Mouse (Mus musculus) ES-E14 (cell line): ENCODE measurements around the gene Hal. TPM values are rescaled to one million over a fixed set of nuclear protein-coding genes. Genes with fewer than 3 reads are reported as not detected.

Experiments used
- DNase-seq: peaks from one replicate; pipeline ENCODE4 v3.0.0-alpha.2; 2013; ENCODE audit warnings: low read depth, low spot score
- H3K27ac ChIP-seq: 2 replicates; pipeline ENCODE4 v1.5.1; 2012; ENCODE audit warnings: low read depth, mild to moderate bottlenecking, low read length, moderate library complexity, mixed read lengths; ENCODE audit not compliant: poor library complexity, insufficient read depth, severe bottlenecking
- H3K36me3 ChIP-seq: 2 replicates; pipeline ENCODE4 v1.6.1; 2012; ENCODE audit warnings: mild to moderate bottlenecking, low read length, moderate library complexity, mixed read lengths; ENCODE audit not compliant: control insufficient read depth, poor library complexity, insufficient read depth, severe bottlenecking
- H3K4me1 ChIP-seq, 2 experiments: fragments of 150-350 bp in 1 of 2; sonication (generic) in 1 of 2; 2 replicates each; pipeline ENCODE4 v1.6.1; 2012; ENCODE audit warnings: low read length in 2 of 2, mild to moderate bottlenecking in 1 of 2, mixed read lengths in 1 of 2; ENCODE audit not compliant: control insufficient read depth in 2 of 2, insufficient read depth in 2 of 2, poor library complexity in 1 of 2
- H3K4me3 ChIP-seq, 2 experiments: fragments of 150-350 bp in 1 of 2; sonication (generic) in 1 of 2; 2 replicates each; pipeline ENCODE4 v1.5.1; 2012; ENCODE audit warnings: low read length in 2 of 2, low read depth in 1 of 2, mild to moderate bottlenecking in 1 of 2, mixed read lengths in 1 of 2; ENCODE audit not compliant: insufficient read depth in 1 of 2, poor library complexity in 1 of 2, severe bottlenecking in 1 of 2
- H3K9ac ChIP-seq: 2 replicates; pipeline ENCODE4 v1.6.1; 2012; ENCODE audit warnings: low read depth, mild to moderate bottlenecking, low read length, mixed read lengths; ENCODE audit not compliant: poor library complexity, insufficient read depth, severe bottlenecking
- H3K9me3 ChIP-seq: fragments of 150-350 bp; sonication (generic); 2 replicates; pipeline ENCODE4 v1.6.1; 2012; ENCODE audit warnings: low read depth, mild to moderate bottlenecking, low read length; ENCODE audit not compliant: control insufficient read depth, insufficient read depth
- CHD2 ChIP-seq: IDR thresholded peaks from 2 replicates; pipeline ENCODE4 v1.6.1; 2014; ENCODE audit warnings: mild to moderate bottlenecking, low read depth, low read length, inconsistent platforms
- HCFC1 ChIP-seq: IDR thresholded peaks from 2 replicates; pipeline ENCODE4 v1.6.1; 2012; ENCODE audit warnings: low read length, inconsistent platforms, borderline replicate concordance; ENCODE audit not compliant: insufficient read depth
- MAFK ChIP-seq: IDR thresholded peaks from 2 replicates; pipeline ENCODE4 v1.6.1; 2014; ENCODE audit warnings: mild to moderate bottlenecking, low read depth, low read length, inconsistent platforms; ENCODE audit not compliant: insufficient read depth
- ZC3H11A ChIP-seq: IDR thresholded peaks from 2 replicates; pipeline ENCODE4 v1.6.1; 2012; ENCODE audit warnings: low read depth, mild to moderate bottlenecking, inconsistent platforms, low read length, borderline replicate concordance
- ZNF384 ChIP-seq: IDR thresholded peaks from 2 replicates; pipeline ENCODE4 v1.6.1; 2012; ENCODE audit warnings: low read depth, low read length, inconsistent platforms
- in situ Hi-C, 2 experiments: fragments of 600-800 bp; cut with MboI; formaldehyde crosslinking; loops; one replicate each; pipeline ENCODE4 v1.15.1; 2025; ENCODE audit warnings: low sequenced_read_pairs in 2 of 2, inconsistent platforms in 1 of 2; ENCODE audit not compliant: unreplicated experiment in 2 of 2
- total RNA-seq: library from RNA; depleted of rRNA; stranded (reverse); fragments of 300-350 nt; gene quantifications from 2 replicates; pipeline ENCODE4 v1.2.3, GENCODE M21; 2012

The Hal gene
- total RNA-seq, 1 experiment, result 5.7 TPM

- Histone ChIP-seq H3K36me3 (no peaks in the 10 kb centered on the region), H3K9ac (no peak overlapping the region), H3K4me3 (no peak overlapping the region), H3K27ac (no peak overlapping the region), H3K9me3 (no peaks in the 10 kb centered on the region), H3K4me1 (no peaks in the 10 kb centered on the region)
- in situ Hi-C loops, result no loop called here
- peak; percentile 92 for TF ChIP-seq CHD2
- TF ChIP-seq ZC3H11A, result no peak
- no peak for TF ChIP-seq MAFK
- DNase-seq, result no peak
Observed at GRCm38 (mm10) chr10:93519159-93519558, 30.6 kb downstream of the Hal start.

GRCm38 (mm10) chr10:93519756-93520155 lies 31.2 kb downstream of the Hal start:
- in situ Hi-C loops, result no loop called here
- Histone ChIP-seq H3K27ac (no peak overlapping the region), H3K9ac (no peak overlapping the region)

GRCm38 (mm10) chr10:93520994-93521393 lies 32.4 kb downstream of the Hal start:
- in situ Hi-C loops, result no loop called here
- no peak for TF ChIP-seq ZNF384
- no peak for TF ChIP-seq ZC3H11A
- no peak for TF ChIP-seq HCFC1
- TF ChIP-seq CHD2, result no peak
- no peak for TF ChIP-seq MAFK
- Histone ChIP-seq H3K9me3 (no peaks in the 10 kb centered on the region), H3K36me3 (no peaks in the 10 kb centered on the region), H3K4me3 (no peak overlapping the region), H3K4me1 (no peaks in the 10 kb centered on the region), H3K27ac (no peak overlapping the region), H3K9ac (no peak overlapping the region)
- no peak for DNase-seq

More at GRCm38 (mm10) chr10:93519756-93520155, 31.2 kb downstream of the Hal start:
- no peak for DNase-seq
- Histone ChIP-seq H3K36me3 (no peaks in the 10 kb centered on the region), H3K4me1 (no peaks in the 10 kb centered on the region), H3K4me3 (no peak overlapping the region), H3K9me3 (no peaks in the 10 kb centered on the region)
- TF ChIP-seq ZC3H11A (no peak), CHD2 (no peak), ZNF384 (no peak), MAFK (no peak), HCFC1 (no peak)

- Histone ChIP-seq H3K36me3 (no peaks in the 10 kb centered on the region), H3K4me3 (no peak overlapping the region), H3K9ac (no peak overlapping the region), H3K9me3 (no peaks in the 10 kb centered on the region), H3K27ac (no peak overlapping the region), H3K4me1 (0 out of 4 replicates have a peak, but pooled peaks cover 0 to 1% of the 10 kb centered on the region in 2 experiments)
- in situ Hi-C loops, result no loop called here
- no peak for DNase-seq
- TF ChIP-seq ZNF384 (no peak), ZC3H11A (no peak), CHD2 (no peak), HCFC1 (no peak), MAFK (no peak)
Observed at GRCm38 (mm10) chr10:93525329-93525728, 36.8 kb downstream of the Hal start.

- no peak for DNase-seq
- in situ Hi-C loops, result no loop called here
- H3K9ac ChIP-seq, result no peak overlapping the region
- TF ChIP-seq MAFK, result no peak
- TF ChIP-seq ZC3H11A, result no peak
- TF ChIP-seq CHD2, result no peak
- no peak for TF ChIP-seq HCFC1
- no peak for TF ChIP-seq ZNF384
- no peak overlapping the region for H3K27ac ChIP-seq
- H3K4me1 ChIP-seq, result peaks cover 0 to 14% of the 10 kb centered on the region in 2 experiments; a peak in 2 of 4 replicates
- H3K4me3 ChIP-seq, result no peak overlapping the region
- no peaks in the 10 kb centered on the region for H3K9me3 ChIP-seq
- H3K36me3 ChIP-seq, result no peaks in the 10 kb centered on the region
Observed at GRCm38 (mm10) chr10:93538287-93538686, 49.7 kb downstream of the Hal start.
